Mouse (Mus musculus) intestine, postnatal 0 days (tissue): ENCODE measurements around the gene Daxx. TPM values are rescaled to one million over a fixed set of nuclear protein-coding genes. Genes with fewer than 3 reads are reported as not detected.
A peak's percentile ranks its signal among the peaks of the same experiment; 100 is the strongest.
"Not testable (repeated sequence)": the region's sequence is repeated elsewhere in the genome, so short reads cannot be mapped to it uniquely, and the experiment has no call there.

ENCODE experiments used
- ATAC-seq: fragments of 200-750 bp; cut with Nextera tagmentation; 2 replicates; pipeline ENCODE4 v1.8.0; 2017; ENCODE audit warnings: mild to moderate bottlenecking, moderate TSS enrichment, moderate library complexity
- H3K27ac ChIP-seq: fragments of 300-500 bp; sonication (generic); 2 replicates; pipeline ENCODE4 v1.5.1; 2014; ENCODE audit warnings: mild to moderate bottlenecking, low read depth, low read length, moderate library complexity
- H3K27me3 ChIP-seq: fragments of 300-500 bp; sonication (generic); replicated peaks from 2 replicates; pipeline ENCODE4 v1.6.1; 2014; ENCODE audit warnings: low read length, mixed read lengths; ENCODE audit not compliant: control insufficient read depth, insufficient read depth
- H3K36me3 ChIP-seq: fragments of 300-500 bp; sonication (generic); 2 replicates; pipeline ENCODE4 v1.6.1; 2014; ENCODE audit warnings: mild to moderate bottlenecking, moderate library complexity; ENCODE audit not compliant: control insufficient read depth, insufficient read depth
- H3K4me1 ChIP-seq: fragments of 300-500 bp; sonication (generic); replicated peaks from 2 replicates; pipeline ENCODE4 v1.6.1; 2014; ENCODE audit warnings: antibody characterized with exemption, low read length, mixed read lengths; ENCODE audit not compliant: control insufficient read depth, insufficient read depth
- H3K4me2 ChIP-seq: fragments of 300-500 bp; sonication (generic); replicated peaks from 2 replicates; pipeline ENCODE4 v1.6.1; 2014; ENCODE audit warnings: low read depth, mild to moderate bottlenecking, moderate library complexity
- H3K4me3 ChIP-seq: fragments of 300-500 bp; sonication (generic); 2 replicates; pipeline ENCODE4 v1.5.1; 2014; ENCODE audit warnings: low read depth, low read length
- H3K9ac ChIP-seq: fragments of 300-500 bp; sonication (generic); 2 replicates; pipeline ENCODE4 v1.6.1; 2014; ENCODE audit warnings: mild to moderate bottlenecking, low read depth, low read length
- H3K9me3 ChIP-seq: fragments of 300-500 bp; sonication (generic); 2 replicates; pipeline ENCODE4 v1.6.1; 2016; ENCODE audit warnings: mixed run types; ENCODE audit not compliant: control insufficient read depth
- CTCF ChIP-seq: sonication (generic); IDR thresholded peaks from 2 replicates; pipeline ENCODE4 v1.5.1; 2016; ENCODE audit warnings: low read depth, mild to moderate bottlenecking, control low read depth, antibody characterized with exemption, moderate library complexity
- WGBS: fragments of 180-500 bp; shearing (Covaris S2); extraction: QIAGEN DNeasy Blood & Tissue Kit; methylation state at CpG from one replicate; pipeline ENCODE4 v1.1.7; 2014; 5-methylcytosine and 5-hydroxymethylcytosine counted together
- polyA plus RNA-seq: library from polyadenylated mRNA; unstranded; fragments of >200 nt; fragmentation: Nextera tagmentation; extraction: Ambion mirVana; gene quantifications from 2 replicates; pipeline ENCODE4 v1.2.1, GENCODE M21; 2015

The Daxx gene
- 20.6 and 22.6 TPM in 2 replicates for polyA plus RNA-seq

GRCm38 (mm10) chr17:33909077-33909868 is at the start of gene Daxx:
Gene Daxx (plus strand): TSS chr17:33909414.
- no peak for TF ChIP-seq CTCF
- H3K27ac ChIP-seq, result peak within 1 kb of the TSS; percentile 92
- WGBS, result under 1% methylated on average over 68 of the region's 68 CpGs
- no peaks in the 10 kb centered on the region for H3K27me3 ChIP-seq
- 0 out of 2 replicates have a peak, but pooled peaks cover 4% of the 10 kb centered on the region for H3K4me1 ChIP-seq
- H3K4me3 ChIP-seq, result peak within 1 kb of the TSS; percentile 60
- H3K36me3 ChIP-seq, result peaks cover 33% of the 10 kb centered on the region
- ATAC-seq, result peak; percentile 96
- H3K9ac ChIP-seq, result peak within 1 kb of the TSS; percentile 72
- peak within 1 kb of the TSS; percentile 90 for H3K4me2 ChIP-seq
- no peaks in the 10 kb centered on the region for H3K9me3 ChIP-seq

DNA sequence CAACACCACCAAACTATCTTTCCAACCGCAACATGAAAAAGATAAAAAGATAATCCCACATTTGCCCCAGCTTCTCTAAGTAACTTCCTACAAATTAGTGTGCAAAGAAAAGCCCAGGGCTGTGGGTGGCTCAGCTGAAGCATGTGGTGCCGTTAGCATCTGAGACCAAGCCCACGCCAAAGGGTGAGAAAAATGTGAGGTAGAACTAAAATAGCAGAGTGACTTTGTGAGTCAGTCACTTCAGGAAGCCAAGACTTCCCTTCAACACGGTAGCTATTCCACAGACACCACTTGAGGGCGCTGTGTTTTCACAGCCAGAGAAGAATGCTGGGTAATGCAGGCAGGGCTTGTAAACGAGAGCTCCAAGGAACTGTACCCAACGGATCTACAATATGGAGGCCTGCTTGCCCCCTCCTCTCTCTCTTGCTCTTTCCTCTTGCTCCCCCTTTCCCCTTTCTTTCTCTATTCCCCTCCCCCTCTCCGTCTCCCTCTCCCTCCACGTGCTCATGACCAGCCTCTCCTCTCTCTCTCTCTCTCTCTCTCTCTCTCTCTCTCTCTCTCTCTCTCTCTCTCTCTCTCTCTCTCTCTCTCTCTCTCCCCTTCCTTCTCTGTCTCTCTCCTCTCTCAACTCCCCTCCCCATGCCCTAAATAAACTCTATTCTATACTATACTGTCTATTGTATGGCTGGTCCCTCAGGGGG is 43.7 kb upstream of the Daxx start:
- Histone ChIP-seq H3K27me3 (no peaks in the 10 kb centered on the region), H3K9me3 (no peaks in the 10 kb centered on the region), H3K9ac (no peak overlapping the region), H3K36me3 (no peaks in the 10 kb centered on the region), H3K4me1 (no peaks in the 10 kb centered on the region), H3K27ac (no peak overlapping the region), H3K4me2 (0 out of 2 replicates have a peak overlapping the region, but pooled peaks have one; percentile 38), H3K4me3 (no peak overlapping the region)
- ATAC-seq, result no peak
- TF ChIP-seq CTCF, result peak; percentile 75
- WGBS, result 26% methylated on average over 9 of the region's 9 CpGs

GRCm38 (mm10) chr17:33873537-33873936 is 35.7 kb upstream of the Daxx start, which contains the start of gene Gm7029:
Gene Gm7029 (plus strand): TSS chr17:33873837.
- H3K9me3 ChIP-seq, H3K4me3 ChIP-seq, H3K9ac ChIP-seq, H3K27ac ChIP-seq, H3K4me2 ChIP-seq, H3K27me3 ChIP-seq, ATAC-seq, H3K4me1 ChIP-seq: not testable (repeated sequence)
- 0 out of 2 replicates have a peak, but pooled peaks cover 10% of the 10 kb centered on the region for H3K36me3 ChIP-seq
- 88% methylated on average over 4 of the region's 12 CpGs for WGBS

GRCm38 (mm10) chr17:33874411-33874810 is 34.8 kb upstream of the Daxx start:
- TF ChIP-seq CTCF, result no peak
- no peaks in the 10 kb centered on the region for H3K27me3 ChIP-seq
- no peak overlapping the region for H3K4me3 ChIP-seq
- ATAC-seq, result no peak
- 83% methylated on average over 11 of the region's 11 CpGs for WGBS
- no peaks in the 10 kb centered on the region for H3K4me1 ChIP-seq
- no peaks in the 10 kb centered on the region for H3K9me3 ChIP-seq
- peaks cover 11% of the 10 kb centered on the region; the same call in 1 of the 2 replicates for H3K36me3 ChIP-seq
- H3K4me2 ChIP-seq, result no peak overlapping the region
- no peak overlapping the region for H3K27ac ChIP-seq
- H3K9ac ChIP-seq, result no peak overlapping the region

- not testable (repeated sequence) for H3K27me3 ChIP-seq, H3K9ac ChIP-seq, ATAC-seq, H3K4me2 ChIP-seq, H3K4me1 ChIP-seq, H3K27ac ChIP-seq, H3K4me3 ChIP-seq, H3K9me3 ChIP-seq
- H3K36me3 ChIP-seq, result peaks cover 14% of the 10 kb centered on the region; the same call in 1 of the 2 replicates
- WGBS, result 68% methylated on average over 5 of the region's 5 CpGs
- TF ChIP-seq CTCF, result peak; percentile 56
Measured at GRCm38 (mm10) chr17:33875797-33876196, 33.4 kb upstream of the Daxx start.

GRCm38 (mm10) chr17:33884320-33884719 is 24.9 kb upstream of the Daxx start:
- H3K9ac ChIP-seq, H3K9me3 ChIP-seq, H3K4me3 ChIP-seq, H3K27ac ChIP-seq, H3K4me1 ChIP-seq, ATAC-seq, H3K27me3 ChIP-seq, H3K4me2 ChIP-seq: not testable (repeated sequence)
- H3K36me3 ChIP-seq, result peaks cover 11% of the 10 kb centered on the region; the same call in 1 of the 2 replicates
- 95% methylated on average over 10 of the region's 11 CpGs for WGBS

DNA sequence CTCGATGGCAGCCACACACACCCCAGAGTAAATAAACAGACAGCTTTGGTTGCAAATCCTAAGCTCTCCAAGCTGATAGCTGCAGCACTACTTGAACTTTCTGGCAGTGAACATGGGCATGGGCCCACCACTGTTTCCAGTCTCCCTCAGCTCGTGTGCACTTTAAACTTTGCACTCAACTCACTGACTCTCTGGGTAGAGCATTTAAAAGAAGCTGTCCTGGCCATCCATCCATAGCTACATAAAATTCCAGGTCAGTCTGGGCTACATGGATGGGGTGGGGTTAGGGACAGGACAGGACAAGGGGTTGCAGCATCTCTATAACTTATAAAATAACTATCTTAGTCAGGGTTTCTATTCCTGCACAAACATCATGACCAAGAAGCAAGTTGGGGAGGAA is 21.4 kb upstream of the Daxx start:
- ATAC-seq, H3K36me3 ChIP-seq, H3K27me3 ChIP-seq, H3K9ac ChIP-seq, H3K27ac ChIP-seq, H3K9me3 ChIP-seq, H3K4me3 ChIP-seq, H3K4me1 ChIP-seq, H3K4me2 ChIP-seq: not testable (repeated sequence)
- 17% methylated on average over 2 of the region's 2 CpGs for WGBS

GRCm38 (mm10) chr17:33888230-33888629 is 21.0 kb upstream of the Daxx start:
- H3K4me2 ChIP-seq, H3K9me3 ChIP-seq, H3K4me1 ChIP-seq, H3K27ac ChIP-seq, H3K36me3 ChIP-seq, H3K27me3 ChIP-seq, H3K9ac ChIP-seq, ATAC-seq, H3K4me3 ChIP-seq: not testable (repeated sequence)

GRCm38 (mm10) chr17:33889941-33890532 is 19.2 kb upstream of the Daxx start:
- H3K9me3 ChIP-seq, H3K4me1 ChIP-seq, H3K36me3 ChIP-seq, H3K27me3 ChIP-seq, H3K27ac ChIP-seq, ATAC-seq: not testable (repeated sequence)
- H3K4me2 ChIP-seq, result peak overlapping the region; percentile 80
- under 1% methylated on average over 44 of the region's 44 CpGs for WGBS
- H3K4me3 ChIP-seq, result peak overlapping the region; percentile 66
- peak overlapping the region; percentile 40; the same call in 1 of the 2 replicates for H3K9ac ChIP-seq
